16 mouse cellular contexts compared by ENCODE assay signal in the genomic region with DNA sequence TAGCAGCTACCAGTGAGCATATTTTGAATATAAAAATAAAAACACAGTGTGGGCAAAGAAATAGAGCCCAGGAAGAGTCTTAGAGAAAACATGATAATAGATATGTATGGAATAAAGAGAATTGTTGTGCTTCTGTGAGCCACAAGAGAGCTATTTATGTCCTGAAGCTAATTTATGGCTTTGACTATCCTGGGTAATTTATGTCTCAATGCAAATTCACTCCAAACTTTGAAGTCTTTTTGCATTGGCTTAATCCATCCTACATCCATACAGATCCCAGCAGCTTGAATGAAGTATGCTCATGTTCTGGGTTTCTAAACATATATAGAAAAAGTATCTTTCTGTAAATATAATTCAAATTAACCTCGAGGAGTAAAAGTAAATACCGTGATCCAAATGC.
A peak's percentile ranks its signal among the peaks of the same experiment; 100 is the strongest.
DNase-seq lines count a peak whose midpoint lies in the region; ATAC-seq and TF ChIP-seq lines count a peak whose summit lies in the region.
"Had no signal": no experiment of that assay in that cellular context is flagged by ENCODE, and none has a peak within 500 bp of the region (broad histone marks: within the 10 kb centered on the region; RNA-seq: fewer than 3 reads in every experiment).

No protein-coding gene starts in this region.

- no peaks in the 10 kb centered on the region for H3K27me3 ChIP-seq in forebrain, postnatal 0 days (ENCODE audit: insufficient read depth, low read length)
- H3K27me3 ChIP-seq in forebrain, embryonic 13.5 days = no peaks in the 10 kb centered on the region
- H3K27me3 ChIP-seq in hindbrain, embryonic 14.5 days (ENCODE audit: control insufficient read depth, insufficient read depth, low read length) = no peaks in the 10 kb centered on the region
- no peaks in the 10 kb centered on the region for H3K27me3 ChIP-seq in midbrain, embryonic 11.5 days (ENCODE audit: control insufficient read depth, insufficient read depth, low read length)
- H3K27me3 ChIP-seq in neural tube, embryonic 13.5 days = no peaks in the 10 kb centered on the region
- H3K27me3 ChIP-seq: liver, embryonic 15.5 days had no signal

- peak overlapping the region; percentile 4 for H3K4me3 ChIP-seq in forebrain, postnatal 0 days (ENCODE audit: low read depth, low read length)
- H3K4me3 ChIP-seq in forebrain, embryonic 13.5 days = no peak overlapping the region
- no peak overlapping the region; the same call in 1 of the 2 replicates for H3K4me3 ChIP-seq in hindbrain, embryonic 14.5 days (replicated peaks; ENCODE audit: low read length)
- no peak overlapping the region for H3K4me3 ChIP-seq in midbrain, embryonic 11.5 days (ENCODE audit: low read depth, low read length)
- peak overlapping the region; percentile 1; the same call in 1 of the 2 replicates for H3K4me3 ChIP-seq in neural tube, embryonic 13.5 days
- H3K4me3 ChIP-seq: liver, embryonic 15.5 days had no signal

- 39% methylated on average over 2 of the region's 2 CpGs for WGBS in forebrain, postnatal 0 days
- WGBS in forebrain, embryonic 13.5 days = 53% methylated on average over 2 of the region's 2 CpGs
- 19% methylated on average over 2 of the region's 2 CpGs for WGBS in hindbrain, embryonic 14.5 days
- WGBS in midbrain, embryonic 11.5 days = 37% methylated on average over 2 of the region's 2 CpGs
- 5% methylated on average over 2 of the region's 2 CpGs for WGBS in neural tube, embryonic 13.5 days

- H3K4me2 ChIP-seq in forebrain, postnatal 0 days (ENCODE audit: low read depth) = peak overlapping the region; percentile 24
- no peak overlapping the region; the same call in 1 of the 2 replicates for H3K4me2 ChIP-seq in forebrain, embryonic 13.5 days
- H3K4me2 ChIP-seq in hindbrain, embryonic 14.5 days (replicated peaks) = peak overlapping the region; percentile 50
- H3K4me2 ChIP-seq in midbrain, embryonic 11.5 days = peak overlapping the region; percentile 32; the same call in 1 of the 2 replicates
- H3K4me2 ChIP-seq in neural tube, embryonic 13.5 days = peak overlapping the region; percentile 49
- H3K4me2 ChIP-seq: liver, embryonic 15.5 days had no signal

- no peaks in the 10 kb centered on the region for H3K9me3 ChIP-seq in forebrain, postnatal 0 days (ENCODE audit: low read length)
- no peaks in the 10 kb centered on the region for H3K9me3 ChIP-seq in forebrain, embryonic 13.5 days (replicated peaks)
- no peaks in the 10 kb centered on the region for H3K9me3 ChIP-seq in hindbrain, embryonic 14.5 days (ENCODE audit: control insufficient read depth, low read length)
- H3K9me3 ChIP-seq in midbrain, embryonic 11.5 days (ENCODE audit: control insufficient read depth, low read length) = no peaks in the 10 kb centered on the region
- H3K9me3 ChIP-seq in neural tube, embryonic 13.5 days = no peaks in the 10 kb centered on the region
- H3K9me3 ChIP-seq: liver, embryonic 15.5 days had no signal

- DNase-seq in forebrain, postnatal 0 days = no peak
- DNase-seq in hindbrain, embryonic 14.5 days (ENCODE audit: low spot score) = no peak
- DNase-seq in midbrain, embryonic 11.5 days (ENCODE audit: low spot score, missing footprints) = no peak
- no peak for DNase-seq in adrenal gland, adult 8-10 months
- DNase-seq in frontal cortex, postnatal 25 days (ENCODE audit: low spot score in 2 of 2) = no peak
- DNase-seq: adrenal gland, postnatal 36 days; cerebellum, adult 8-10 months; gastrocnemius, postnatal 14 days; kidney, adult 2 months; kidney, postnatal 25 days; lung, postnatal 10 days; right cerebral cortex, adult 18-20 months; thymus, adult 2 months had no signal

- no peaks in the 10 kb centered on the region for H3K36me3 ChIP-seq in forebrain, postnatal 0 days (ENCODE audit: insufficient read depth)
- H3K36me3 ChIP-seq in forebrain, embryonic 13.5 days (ENCODE audit: poor library complexity, severe bottlenecking) = 0 out of 2 replicates have a peak, but pooled peaks cover 4% of the 10 kb centered on the region
- H3K36me3 ChIP-seq in hindbrain, embryonic 14.5 days (replicated peaks; ENCODE audit: control insufficient read depth, insufficient read depth) = no peaks in the 10 kb centered on the region
- no peaks in the 10 kb centered on the region for H3K36me3 ChIP-seq in midbrain, embryonic 11.5 days (ENCODE audit: control insufficient read depth, insufficient read depth, low read length)
- H3K36me3 ChIP-seq in neural tube, embryonic 13.5 days = no peaks in the 10 kb centered on the region
- H3K36me3 ChIP-seq: liver, embryonic 15.5 days had no signal

- 0 out of 2 replicates have a peak overlapping the region, but pooled peaks have one; percentile 16 for H3K27ac ChIP-seq in forebrain, postnatal 0 days (ENCODE audit: low read depth, low read length)
- H3K27ac ChIP-seq in forebrain, embryonic 13.5 days = no peak overlapping the region
- H3K27ac ChIP-seq in hindbrain, embryonic 14.5 days = peak overlapping the region; percentile 58
- H3K27ac ChIP-seq in midbrain, embryonic 11.5 days (ENCODE audit: low read depth, low read length) = no peak overlapping the region
- H3K27ac ChIP-seq in neural tube, embryonic 13.5 days (replicated peaks) = peak overlapping the region; percentile 49; the same call in 1 of the 2 replicates
- H3K27ac ChIP-seq: liver, embryonic 15.5 days had no signal

- ATAC-seq in forebrain, postnatal 0 days = no peak
- ATAC-seq in forebrain, embryonic 13.5 days = no peak
- no peak for ATAC-seq in hindbrain, embryonic 14.5 days (ENCODE audit: low FRiP score)
- no peak for ATAC-seq in midbrain, embryonic 11.5 days (ENCODE audit: low FRiP score)
- ATAC-seq in neural tube, embryonic 13.5 days (ENCODE audit: low read depth) = no peak

- peaks cover 6% of the 10 kb centered on the region; the same call in 1 of the 2 replicates for H3K4me1 ChIP-seq in forebrain, postnatal 0 days (ENCODE audit: insufficient read depth)
- peaks cover 28% of the 10 kb centered on the region for H3K4me1 ChIP-seq in forebrain, embryonic 13.5 days
- H3K4me1 ChIP-seq in hindbrain, embryonic 14.5 days (replicated peaks; ENCODE audit: control insufficient read depth, insufficient read depth, low read length) = peaks cover 43% of the 10 kb centered on the region
- H3K4me1 ChIP-seq in midbrain, embryonic 11.5 days (ENCODE audit: control insufficient read depth, insufficient read depth, low read length) = peaks cover 10% of the 10 kb centered on the region
- peaks cover 52% of the 10 kb centered on the region for H3K4me1 ChIP-seq in neural tube, embryonic 13.5 days (replicated peaks)

- no peak overlapping the region for H3K9ac ChIP-seq in forebrain, postnatal 0 days
- no peak overlapping the region for H3K9ac ChIP-seq in forebrain, embryonic 13.5 days
- peak overlapping the region; percentile 37; the same call in 1 of the 2 replicates for H3K9ac ChIP-seq in hindbrain, embryonic 14.5 days
- no peak overlapping the region; the same call in 1 of the 2 replicates for H3K9ac ChIP-seq in midbrain, embryonic 11.5 days (ENCODE audit: low read length)
- H3K9ac ChIP-seq in neural tube, embryonic 13.5 days = peak overlapping the region; percentile 49; the same call in 1 of the 2 replicates
- H3K9ac ChIP-seq: liver, embryonic 15.5 days had no signal

- no peak for TF ChIP-seq CTCF in forebrain, postnatal 0 days (IDR thresholded peaks at IDR 0.05; ENCODE audit: low read depth)

Comparison
In these comparisons a context has a peak if more than half of its experiments do, and no peak if none do; other contexts are left out.
1. H3K27ac ChIP-seq: peak in forebrain, postnatal 0 days (single experiment), hindbrain, embryonic 14.5 days (single experiment) and neural tube, embryonic 13.5 days (single experiment); none in forebrain, embryonic 13.5 days (single experiment) and midbrain, embryonic 11.5 days (single experiment).
2. H3K4me3 ChIP-seq: peak in forebrain, postnatal 0 days (single experiment) and neural tube, embryonic 13.5 days (single experiment); none in forebrain, embryonic 13.5 days (single experiment), hindbrain, embryonic 14.5 days (single experiment) and midbrain, embryonic 11.5 days (single experiment).
3. H3K9ac ChIP-seq: peak in hindbrain, embryonic 14.5 days (single experiment) and neural tube, embryonic 13.5 days (single experiment); none in forebrain, postnatal 0 days (single experiment), forebrain, embryonic 13.5 days (single experiment) and midbrain, embryonic 11.5 days (single experiment).